15 mouse cellular contexts compared by ENCODE assay signal in genomic region chr2:68767186-68767890, GRCm38 (mm10).
"Had no signal": no experiment of that assay in that cellular context is flagged by ENCODE, and none has a peak within 500 bp of the region (broad histone marks: within the 10 kb centered on the region; RNA-seq: fewer than 3 reads in every experiment).

No protein-coding gene starts in this region.

- H3K27ac ChIP-seq: kidney, postnatal 0 days; limb, embryonic 12.5 days; liver, embryonic 13.5 days; lung, embryonic 15.5 days; macrophage; stomach, embryonic 15.5 days had no signal

- H3K36me3 ChIP-seq: limb, embryonic 12.5 days; liver, embryonic 13.5 days; lung, embryonic 15.5 days; stomach, embryonic 15.5 days had no signal

- H3K4me2 ChIP-seq: limb, embryonic 12.5 days; liver, embryonic 13.5 days; lung, embryonic 15.5 days; stomach, embryonic 15.5 days had no signal

- H3K9ac ChIP-seq: limb, embryonic 12.5 days; liver, embryonic 13.5 days; liver, postnatal 0 days; lung, embryonic 15.5 days; stomach, embryonic 15.5 days had no signal

- ATAC-seq: liver, postnatal 0 days; midbrain, embryonic 16.5 days had no signal

- H3K4me1 ChIP-seq: limb, embryonic 12.5 days; liver, embryonic 13.5 days; lung, embryonic 15.5 days; megakaryocyte, embryonic 14.5 days; stomach, embryonic 15.5 days had no signal

- H3K4me3 ChIP-seq: limb, embryonic 12.5 days; liver, embryonic 13.5 days; lung, embryonic 15.5 days; megakaryocyte, embryonic 14.5 days; stomach, embryonic 15.5 days had no signal

- H3K27me3 ChIP-seq: limb, embryonic 12.5 days; liver, embryonic 13.5 days; lung, embryonic 15.5 days; stomach, embryonic 15.5 days had no signal

- H3K9me3 ChIP-seq: limb, embryonic 12.5 days; liver, embryonic 13.5 days; lung, embryonic 15.5 days; megakaryocyte, embryonic 14.5 days; stomach, embryonic 15.5 days had no signal

- DNase-seq: layer of hippocampus, adult 9-11 months; liver; liver, embryonic 13.5 days; liver, postnatal 0 days; lung, postnatal 14 days; right cerebral cortex, postnatal 14 days; thymus, adult 2 months; thymus, postnatal 4 days had no signal
